Mouse (Mus musculus): Measurements from ENCODE around the gene Ctla4.

Ctla4 gene

DNA sequence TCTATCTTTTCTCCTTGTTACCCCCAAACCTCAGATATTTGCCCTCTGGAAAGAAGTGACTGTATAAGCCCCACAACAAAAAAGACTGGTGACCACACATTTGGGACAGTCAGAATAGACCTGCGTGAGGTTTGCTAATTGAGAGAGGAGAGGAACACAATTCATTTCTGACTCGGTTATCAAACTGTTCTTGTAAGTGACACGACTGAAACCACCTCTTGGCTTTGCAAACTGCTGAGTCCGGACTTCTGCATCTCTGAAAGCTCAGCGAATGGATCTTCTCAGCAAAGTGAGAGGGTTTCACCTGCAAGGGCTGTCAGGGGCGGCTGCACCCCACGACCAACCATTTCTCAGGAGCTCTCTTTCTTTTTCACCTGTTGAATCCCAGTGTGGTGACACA, 43.6 kb downstream of the Ctla4 start:
- DNase-seq = no peak

DNA sequence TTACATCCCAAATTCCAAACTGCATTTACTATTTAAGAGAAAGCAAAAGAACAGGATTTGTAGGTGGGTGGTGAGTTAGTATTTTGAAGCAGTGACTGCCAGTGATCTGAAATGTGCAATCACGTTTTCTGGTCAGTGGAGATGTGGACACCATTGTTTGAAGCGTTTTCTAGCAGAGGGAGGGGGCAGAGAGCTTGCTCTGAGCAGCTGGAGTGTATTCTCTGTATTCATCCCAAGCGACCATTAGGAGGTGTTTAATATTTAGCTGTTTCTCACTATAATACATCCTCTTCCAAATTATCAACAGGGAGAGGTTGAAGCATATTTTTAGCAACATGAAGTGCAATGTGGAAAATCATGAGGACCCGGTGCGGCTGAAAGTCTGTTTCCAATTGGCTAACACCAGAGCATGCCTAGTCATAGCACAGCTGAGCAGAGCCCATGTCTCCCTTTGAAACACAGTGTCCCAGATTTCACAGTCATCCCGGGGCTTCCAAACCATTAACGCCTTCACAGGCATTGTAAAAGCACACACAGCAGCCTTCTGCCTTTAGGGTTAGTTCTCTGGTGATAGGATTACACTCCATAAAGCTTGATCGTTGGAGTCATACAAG, 49.3 kb downstream of the Ctla4 start:
- no peak for DNase-seq

GRCm38 (mm10) chr1:60936963-60937711, 50.3 kb downstream of the Ctla4 start:
- DNase-seq = no peak

- DNase-seq = no peak
Measured at GRCm38 (mm10) chr1:60938256-60938655, 51.5 kb downstream of the Ctla4 start.

- no peak for DNase-seq
Measured at GRCm38 (mm10) chr1:60938974-60939373, 52.2 kb downstream of the Ctla4 start.

DNA sequence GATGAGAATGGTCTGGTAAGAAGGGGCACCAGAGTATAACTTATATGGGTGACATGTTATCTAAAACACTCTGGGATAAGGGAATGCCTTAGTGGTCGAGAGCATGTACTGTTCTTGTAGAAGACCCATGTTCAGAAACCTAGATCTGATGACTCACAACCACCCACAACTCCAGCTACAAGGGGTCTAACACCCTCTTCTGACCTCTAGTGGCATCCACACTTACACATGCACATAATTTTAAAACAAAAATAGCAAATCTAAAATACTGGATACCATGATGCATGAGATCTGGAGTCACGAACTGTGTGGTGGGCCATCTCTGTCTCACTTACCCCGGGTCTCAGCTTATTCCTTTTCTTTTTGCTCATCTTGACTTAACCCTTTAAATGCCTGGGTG, 53.2 kb downstream of the Ctla4 start:
- no peak for DNase-seq

DNA sequence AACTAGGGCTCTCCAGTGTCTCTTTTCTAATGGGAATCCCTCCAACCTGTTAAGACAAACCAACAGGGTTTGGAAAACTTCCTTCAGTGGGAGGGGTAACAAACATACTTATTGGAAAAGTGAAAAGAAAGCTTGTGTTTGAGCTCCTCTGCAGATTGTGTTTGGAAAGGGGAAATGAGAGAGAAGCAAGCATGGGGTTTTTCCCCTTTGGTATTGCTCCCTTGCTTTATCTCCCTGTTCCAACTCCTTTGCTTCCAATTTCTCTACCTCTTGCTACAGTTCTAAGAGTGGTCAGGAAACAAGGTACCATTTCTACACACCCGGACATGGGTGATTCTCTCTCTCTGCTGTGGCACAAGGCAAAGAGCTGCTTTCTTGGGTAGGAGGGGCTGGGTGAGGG, 53.8 kb downstream of the Ctla4 start:
- DNase-seq = no peak

DNA sequence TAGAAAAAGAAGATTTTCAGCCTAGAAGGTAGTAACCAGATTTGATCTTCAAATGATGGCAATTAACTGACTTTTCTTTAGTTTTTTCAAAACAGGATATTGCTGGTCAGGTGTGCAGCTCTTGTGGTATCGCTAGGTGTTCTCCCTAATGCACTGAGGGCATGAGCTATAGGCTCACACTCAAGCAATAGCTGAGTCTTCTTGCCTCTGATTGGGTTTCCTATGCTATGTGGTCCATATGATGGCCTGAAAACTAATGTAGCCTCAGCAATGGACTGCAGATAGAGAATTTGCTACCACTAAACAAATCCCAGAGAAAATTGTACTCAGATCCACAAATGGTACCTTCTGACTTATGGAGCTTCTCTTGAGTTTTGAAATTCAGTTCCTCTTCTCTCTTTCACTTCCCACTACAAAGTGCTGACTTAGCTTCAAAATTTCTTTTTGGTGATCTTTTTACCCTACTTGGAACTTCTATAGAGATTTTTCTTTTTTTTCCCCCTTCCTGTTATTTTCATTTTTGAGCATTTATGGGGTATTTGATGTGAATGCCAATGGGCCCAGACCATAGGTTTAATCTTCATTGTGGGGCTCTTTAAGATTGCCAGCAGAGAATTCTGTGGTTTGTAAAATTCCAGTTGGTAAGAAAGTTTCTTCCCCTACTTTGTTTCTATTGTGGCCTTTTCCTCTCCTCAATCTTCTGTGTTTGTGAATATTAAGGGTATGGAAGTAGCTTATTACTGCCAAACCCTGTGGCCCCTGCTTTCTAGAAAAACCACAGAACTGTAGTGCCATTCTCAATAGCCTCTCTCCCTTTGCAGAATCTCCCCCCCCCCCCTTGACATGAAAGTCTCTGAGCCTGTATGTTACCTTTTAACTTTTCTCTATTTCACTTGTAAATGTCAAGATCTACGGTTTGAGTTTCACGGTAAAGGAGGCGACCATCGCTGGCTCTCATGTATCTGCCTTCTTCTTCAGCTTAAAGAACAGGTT, 54.6 kb downstream of the Ctla4 start:
- DNase-seq = no peak

- DNase-seq = no peak
Measured at GRCm38 (mm10) chr1:60942921-60943320, 56.1 kb downstream of the Ctla4 start.

DNA sequence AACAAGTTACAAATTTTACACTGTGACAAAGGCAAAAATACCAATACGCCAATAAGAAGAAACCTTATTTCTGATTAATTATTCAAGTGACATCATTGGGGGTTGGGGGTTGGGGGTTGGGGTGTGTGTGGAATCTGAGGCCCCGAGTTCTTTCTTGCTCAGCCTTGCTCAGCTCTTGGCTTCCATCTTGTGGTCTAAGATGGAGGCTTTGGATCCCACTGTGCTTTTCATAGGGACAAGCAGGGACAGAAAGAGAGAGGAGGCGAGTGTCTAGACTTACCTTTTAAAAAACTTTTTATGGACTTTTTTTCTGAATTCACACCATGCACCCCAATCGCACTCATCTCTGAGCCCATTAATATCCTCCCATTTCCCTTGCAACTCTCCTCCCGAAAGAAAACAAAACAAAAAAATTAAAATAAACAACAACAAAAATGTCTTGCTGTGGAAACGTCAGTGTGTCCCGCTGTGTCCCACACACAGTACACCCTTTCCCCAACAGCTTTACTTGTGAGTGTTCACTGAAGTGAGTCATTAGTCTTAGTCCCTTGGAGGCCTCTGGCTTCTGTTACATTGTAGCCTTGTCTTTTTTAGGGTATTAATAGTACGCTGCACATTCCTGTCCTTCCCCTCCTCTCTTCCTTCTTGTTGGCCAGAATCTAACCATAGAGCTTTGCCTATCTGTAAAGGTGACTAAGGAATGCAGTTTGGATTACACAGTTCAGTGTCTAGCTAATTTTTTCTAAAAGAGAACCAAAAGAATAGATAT, 59.0 kb downstream of the Ctla4 start:
- no peak for DNase-seq

DNA sequence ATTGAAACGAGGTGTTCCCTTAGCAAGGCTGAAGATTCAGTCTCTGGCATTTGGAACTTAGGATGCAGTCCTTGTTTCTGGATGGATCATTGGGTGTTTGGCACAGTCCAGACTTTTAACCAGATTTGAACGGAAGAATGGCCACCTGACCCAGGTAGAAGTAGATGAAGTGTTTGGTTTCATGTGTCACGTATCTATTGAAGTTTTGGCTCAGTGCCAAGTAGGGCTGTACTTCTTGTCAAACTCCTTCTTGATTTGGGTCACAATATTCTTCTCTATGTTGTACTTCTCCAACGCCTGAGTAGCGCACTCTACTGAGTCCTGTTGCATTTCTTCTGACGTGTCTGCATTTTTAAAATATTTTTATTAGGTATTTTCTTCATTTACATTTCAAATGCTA, 61.3 kb downstream of the Ctla4 start:
- no peak for DNase-seq

GRCm38 (mm10) chr1:60952958-60953357, 66.2 kb downstream of the Ctla4 start:
- no peak for DNase-seq

GRCm38 (mm10) chr1:60953686-60954085, 66.9 kb downstream of the Ctla4 start:
- no peak for DNase-seq

- DNase-seq = no peak
Measured at GRCm38 (mm10) chr1:60954759-60955158, 68.0 kb downstream of the Ctla4 start.

DNA sequence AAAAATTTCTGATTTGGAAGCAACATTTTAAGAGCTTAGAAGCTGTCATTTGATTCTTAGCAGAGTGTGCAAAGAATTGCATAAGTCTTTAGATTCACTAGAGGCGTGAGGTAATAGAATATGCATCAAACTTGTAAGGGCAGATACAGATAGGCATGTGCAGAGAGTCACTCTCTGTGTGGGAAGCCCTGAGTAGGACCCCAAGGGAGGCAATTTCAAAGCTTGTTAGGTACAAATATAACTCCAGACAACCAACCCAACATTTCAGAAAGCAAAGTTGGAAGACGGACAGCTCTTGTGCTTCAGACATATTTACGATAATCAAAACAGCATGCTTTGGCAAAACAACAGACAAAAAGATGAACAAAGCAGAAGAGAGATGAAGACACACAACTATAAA, 68.4 kb downstream of the Ctla4 start:
- no peak for DNase-seq

DNA sequence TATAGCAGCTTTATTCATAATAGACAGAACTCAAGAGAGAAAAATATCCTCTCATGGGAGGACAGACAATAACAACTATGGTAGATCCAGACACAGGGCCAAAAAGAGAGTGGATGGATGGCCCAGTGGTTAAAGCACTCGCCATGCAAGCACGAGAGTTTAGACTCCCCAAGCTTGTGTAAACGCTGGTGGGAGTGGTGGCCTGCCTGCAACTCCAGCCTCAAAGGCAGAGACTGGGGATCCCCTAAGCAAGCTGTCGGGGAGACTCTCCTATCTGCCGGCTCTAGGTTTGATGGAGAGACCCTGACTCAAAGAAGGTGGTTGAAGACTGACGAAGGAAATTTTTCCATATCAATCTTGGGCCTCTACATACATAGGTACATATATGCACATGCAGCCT, 69.4 kb downstream of the Ctla4 start:
- DNase-seq = no peak

DNA sequence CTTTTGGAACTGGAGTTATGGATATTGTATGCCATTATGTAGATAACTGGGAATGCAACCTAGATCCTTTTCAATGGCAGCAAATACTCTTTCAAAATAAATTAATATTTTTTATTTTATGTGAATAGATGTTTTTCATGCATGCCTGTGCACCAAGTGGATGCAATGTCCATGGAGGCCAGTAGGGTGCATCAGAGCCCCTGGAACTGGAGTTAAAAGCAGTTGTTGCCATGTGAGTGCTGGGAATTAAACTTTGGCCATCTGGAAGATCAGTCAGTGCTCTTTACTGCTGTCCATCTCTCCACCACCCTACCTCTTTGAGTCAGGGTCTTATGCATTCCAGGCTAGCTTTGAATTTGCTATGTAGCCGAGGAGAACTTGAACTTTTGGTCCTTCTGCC, 71.5 kb downstream of the Ctla4 start:
- DNase-seq = no peak

DNA sequence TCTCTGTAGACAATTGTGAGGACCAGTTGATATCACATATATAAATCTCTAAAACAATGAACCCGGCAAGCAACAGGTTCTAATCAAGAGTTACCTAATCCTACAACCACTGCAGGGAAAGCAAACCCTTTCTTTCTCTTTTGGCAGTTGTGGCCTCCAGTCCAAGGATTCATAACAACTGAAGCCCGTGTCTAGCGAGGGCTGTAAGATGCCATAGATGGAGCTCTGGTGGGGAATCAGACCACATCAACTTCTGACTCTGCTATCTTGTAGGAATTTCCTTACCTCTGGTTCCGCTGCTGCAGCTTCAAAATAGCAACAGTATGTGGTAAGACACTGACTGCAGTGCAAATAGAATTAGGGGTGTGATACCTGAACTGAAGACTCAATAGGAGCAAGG, 72.4 kb downstream of the Ctla4 start:
- no peak for DNase-seq

GRCm38 (mm10) chr1:60960451-60960850, 73.7 kb downstream of the Ctla4 start:
- no peak for DNase-seq

GRCm38 (mm10) chr1:60961080-60961479, 74.3 kb downstream of the Ctla4 start:
- peak; percentile 30 to 40 for DNase-seq

GRCm38 (mm10) chr1:60962095-60962494, 75.3 kb downstream of the Ctla4 start:
- DNase-seq = no peak
